Mouse (Mus musculus) intestine, postnatal 0 days (tissue): ENCODE results near the gene Arhgef18. TPM values are rescaled to one million over a fixed set of nuclear protein-coding genes. Genes with fewer than 3 reads are reported as not detected.

Source experiments
- ATAC-seq: fragments of 200-750 bp; cut with Nextera tagmentation; 2 replicates; pipeline ENCODE4 v1.8.0; 2017; ENCODE audit warnings: mild to moderate bottlenecking, moderate TSS enrichment, moderate library complexity
- H3K27ac ChIP-seq: fragments of 300-500 bp; sonication (generic); 2 replicates; pipeline ENCODE4 v1.5.1; 2014; ENCODE audit warnings: mild to moderate bottlenecking, low read depth, low read length, moderate library complexity
- H3K27me3 ChIP-seq: fragments of 300-500 bp; sonication (generic); replicated peaks from 2 replicates; pipeline ENCODE4 v1.6.1; 2014; ENCODE audit warnings: low read length, mixed read lengths; ENCODE audit not compliant: control insufficient read depth, insufficient read depth
- H3K36me3 ChIP-seq: fragments of 300-500 bp; sonication (generic); 2 replicates; pipeline ENCODE4 v1.6.1; 2014; ENCODE audit warnings: mild to moderate bottlenecking, moderate library complexity; ENCODE audit not compliant: control insufficient read depth, insufficient read depth
- H3K4me1 ChIP-seq: fragments of 300-500 bp; sonication (generic); replicated peaks from 2 replicates; pipeline ENCODE4 v1.6.1; 2014; ENCODE audit warnings: antibody characterized with exemption, low read length, mixed read lengths; ENCODE audit not compliant: control insufficient read depth, insufficient read depth
- H3K4me2 ChIP-seq: fragments of 300-500 bp; sonication (generic); replicated peaks from 2 replicates; pipeline ENCODE4 v1.6.1; 2014; ENCODE audit warnings: low read depth, mild to moderate bottlenecking, moderate library complexity
- H3K4me3 ChIP-seq: fragments of 300-500 bp; sonication (generic); 2 replicates; pipeline ENCODE4 v1.5.1; 2014; ENCODE audit warnings: low read depth, low read length
- H3K9ac ChIP-seq: fragments of 300-500 bp; sonication (generic); 2 replicates; pipeline ENCODE4 v1.6.1; 2014; ENCODE audit warnings: mild to moderate bottlenecking, low read depth, low read length
- H3K9me3 ChIP-seq: fragments of 300-500 bp; sonication (generic); 2 replicates; pipeline ENCODE4 v1.6.1; 2016; ENCODE audit warnings: mixed run types; ENCODE audit not compliant: control insufficient read depth
- CTCF ChIP-seq: sonication (generic); IDR thresholded peaks from 2 replicates; pipeline ENCODE4 v1.5.1; 2016; ENCODE audit warnings: low read depth, mild to moderate bottlenecking, control low read depth, antibody characterized with exemption, moderate library complexity
- WGBS: fragments of 180-500 bp; shearing (Covaris S2); extraction: QIAGEN DNeasy Blood & Tissue Kit; methylation state at CpG from one replicate; pipeline ENCODE4 v1.1.7; 2014; 5-methylcytosine and 5-hydroxymethylcytosine counted together
- polyA plus RNA-seq: library from polyadenylated mRNA; unstranded; fragments of >200 nt; fragmentation: Nextera tagmentation; extraction: Ambion mirVana; gene quantifications from 2 replicates; pipeline ENCODE4 v1.2.1, GENCODE M21; 2015

Gene Arhgef18
- polyA plus RNA-seq, 1 experiment from 2014 or later = 4.5 TPM

DNA sequence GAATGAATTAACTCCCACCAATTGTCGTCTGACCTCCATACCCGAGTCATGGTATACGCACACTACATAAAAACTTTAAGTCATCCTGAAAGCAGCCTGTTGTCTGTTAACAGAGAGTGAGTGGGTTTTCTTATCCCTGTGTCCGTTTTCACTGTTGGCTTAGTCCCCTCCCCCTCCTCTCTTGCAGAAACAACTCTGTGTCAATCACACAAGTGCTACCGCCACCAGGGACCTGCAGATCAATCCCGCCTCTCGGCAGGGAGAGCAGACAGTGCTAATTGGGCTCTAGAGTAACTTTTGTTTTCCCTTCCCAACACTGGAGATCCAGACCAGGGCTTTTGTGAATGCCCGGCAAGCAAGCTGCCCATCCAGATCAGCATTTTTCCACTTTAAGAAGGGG lies 24.6 kb downstream of the Arhgef18 start:
- Histone ChIP-seq H3K27ac (peak overlapping the region; percentile 21; the same call in 1 of the 2 replicates), H3K27me3 (no peaks in the 10 kb centered on the region), H3K36me3 (no peaks in the 10 kb centered on the region), H3K4me2 (peak overlapping the region; percentile 41), H3K4me1 (peaks cover 23% of the 10 kb centered on the region), H3K4me3 (no peak overlapping the region), H3K9me3 (no peaks in the 10 kb centered on the region), H3K9ac (no peak overlapping the region)
- ATAC-seq = no peak; the same call in 1 of the 2 replicates
- no peak for TF ChIP-seq CTCF
- 23% methylated on average over 8 of the region's 8 CpGs for WGBS

DNA sequence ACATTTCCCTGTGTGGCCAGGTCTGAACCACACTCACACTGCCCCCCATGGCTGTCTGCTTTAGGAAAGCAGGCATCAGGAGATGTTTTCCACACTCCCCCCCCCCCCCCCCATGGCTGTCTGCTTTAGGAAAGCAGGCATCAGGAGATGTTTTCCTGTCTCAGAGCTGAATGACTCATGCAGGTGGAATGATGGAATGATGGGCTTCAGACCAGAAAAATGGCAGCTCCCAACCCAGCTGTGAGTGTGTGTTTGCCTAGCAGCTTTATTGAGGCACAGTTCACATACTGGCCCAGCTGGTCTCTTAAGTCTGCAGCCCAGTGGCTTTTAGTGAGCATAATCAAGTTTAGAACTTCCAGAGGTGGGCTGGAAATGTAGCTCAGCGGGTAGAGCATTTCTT lies 25.3 kb downstream of the Arhgef18 start:
- Histone ChIP-seq H3K27ac (no peak overlapping the region), H3K4me3 (no peak overlapping the region), H3K4me1 (peaks cover 18% of the 10 kb centered on the region), H3K4me2 (no peak overlapping the region; the same call in 1 of the 2 replicates), H3K9me3 (no peaks in the 10 kb centered on the region), H3K27me3 (no peaks in the 10 kb centered on the region), H3K9ac (no peak overlapping the region), H3K36me3 (no peaks in the 10 kb centered on the region)
- TF ChIP-seq CTCF = no peak
- WGBS = 57% methylated on average over 1 of the region's 1 CpGs
- peak; percentile 37; the same call in 1 of the 2 replicates for ATAC-seq

DNA sequence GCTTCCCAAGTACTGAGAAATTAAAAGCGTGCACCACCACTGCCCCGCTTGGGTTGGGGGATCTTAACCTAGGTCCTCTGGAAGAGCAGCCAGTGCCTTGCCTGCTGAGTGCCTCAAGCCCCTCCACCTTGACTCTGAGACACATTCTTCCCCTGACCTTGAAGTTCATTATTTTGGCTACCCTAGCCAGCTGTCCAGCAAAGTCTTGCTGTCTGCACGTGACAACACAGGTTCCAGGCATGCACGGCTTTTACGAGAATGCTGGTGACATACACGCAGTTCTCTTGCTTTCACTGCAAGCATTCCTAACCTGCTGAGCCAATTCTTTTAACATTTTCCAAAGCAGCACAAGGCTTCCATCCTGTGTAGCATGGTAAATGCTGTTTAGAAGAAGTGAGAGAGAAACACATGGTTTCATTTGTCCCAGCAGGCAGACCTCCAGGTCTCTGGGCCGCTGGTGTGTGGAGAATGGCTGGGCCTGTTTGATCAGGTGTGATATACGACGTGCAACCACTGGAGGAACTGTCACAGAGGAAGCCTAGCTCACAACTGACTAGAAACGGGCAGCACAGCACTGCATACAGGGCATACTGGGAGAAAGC lies 27.4 kb downstream of the Arhgef18 start:
- no peak for ATAC-seq
- H3K4me2 ChIP-seq = no peak overlapping the region
- no peaks in the 10 kb centered on the region for H3K27me3 ChIP-seq
- H3K36me3 ChIP-seq = no peaks in the 10 kb centered on the region
- H3K4me3 ChIP-seq = no peak overlapping the region
- H3K9ac ChIP-seq = no peak overlapping the region
- peaks cover 10% of the 10 kb centered on the region; the same call in 1 of the 2 replicates for H3K4me1 ChIP-seq
- WGBS = 74% methylated on average over 10 of the region's 10 CpGs
- H3K9me3 ChIP-seq = no peaks in the 10 kb centered on the region
- no peak for TF ChIP-seq CTCF
- H3K27ac ChIP-seq = no peak overlapping the region

DNA sequence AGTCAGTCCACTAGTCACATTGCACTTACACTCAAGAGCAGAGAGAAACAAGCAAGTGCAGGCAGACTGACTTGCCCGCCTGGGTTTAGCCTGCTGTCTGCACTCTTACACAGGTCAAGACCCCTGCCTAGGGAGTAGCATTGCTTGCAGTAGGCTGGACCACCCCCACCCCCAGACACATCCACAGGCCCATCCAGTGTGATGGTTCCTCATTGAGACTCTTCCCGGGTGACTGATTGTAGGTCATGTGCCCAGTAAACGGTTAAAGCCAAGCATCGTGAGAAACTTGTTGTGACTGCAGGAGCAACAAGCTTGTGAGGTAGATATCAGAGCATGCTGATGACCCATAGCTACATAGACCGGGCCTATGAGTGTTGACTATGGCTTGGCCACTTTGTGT lies 28.7 kb downstream of the Arhgef18 start:
- Histone ChIP-seq H3K4me2 (no peak overlapping the region), H3K36me3 (no peaks in the 10 kb centered on the region), H3K4me3 (no peak overlapping the region), H3K27ac (no peak overlapping the region), H3K27me3 (no peaks in the 10 kb centered on the region), H3K9me3 (no peaks in the 10 kb centered on the region), H3K4me1 (peaks cover 8% of the 10 kb centered on the region; the same call in 1 of the 2 replicates), H3K9ac (no peak overlapping the region)
- TF ChIP-seq CTCF = no peak
- ATAC-seq = no peak
- WGBS = 76% methylated on average over 5 of the region's 5 CpGs

DNA sequence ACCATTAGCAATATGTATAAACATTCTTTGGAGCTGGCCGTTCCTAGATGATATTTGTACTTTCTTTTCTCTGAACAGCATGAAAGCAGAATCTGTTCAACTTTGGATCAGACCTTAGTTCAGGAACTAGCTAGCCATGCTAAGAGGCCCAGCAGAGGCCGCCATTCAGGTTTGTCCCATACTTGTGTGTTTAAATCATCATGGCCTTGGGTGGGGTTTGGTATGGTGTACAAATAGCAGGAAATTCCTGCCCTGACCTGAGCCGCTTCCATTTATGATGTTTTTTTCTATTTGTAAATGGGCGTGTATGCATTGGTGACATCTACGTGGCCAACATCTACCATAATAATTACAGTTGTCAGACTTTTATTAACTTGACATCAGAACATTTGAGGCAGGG lies 32.4 kb downstream of the Arhgef18 start:
- Histone ChIP-seq H3K4me2 (no peak overlapping the region), H3K27ac (no peak overlapping the region), H3K4me3 (no peak overlapping the region), H3K9ac (no peak overlapping the region), H3K27me3 (no peaks in the 10 kb centered on the region), H3K4me1 (no peaks in the 10 kb centered on the region), H3K36me3 (peaks cover 24% of the 10 kb centered on the region), H3K9me3 (no peaks in the 10 kb centered on the region)
- peak; percentile 27 for TF ChIP-seq CTCF
- peak; percentile 32 for ATAC-seq
- WGBS = 40% methylated on average over 5 of the region's 5 CpGs

DNA sequence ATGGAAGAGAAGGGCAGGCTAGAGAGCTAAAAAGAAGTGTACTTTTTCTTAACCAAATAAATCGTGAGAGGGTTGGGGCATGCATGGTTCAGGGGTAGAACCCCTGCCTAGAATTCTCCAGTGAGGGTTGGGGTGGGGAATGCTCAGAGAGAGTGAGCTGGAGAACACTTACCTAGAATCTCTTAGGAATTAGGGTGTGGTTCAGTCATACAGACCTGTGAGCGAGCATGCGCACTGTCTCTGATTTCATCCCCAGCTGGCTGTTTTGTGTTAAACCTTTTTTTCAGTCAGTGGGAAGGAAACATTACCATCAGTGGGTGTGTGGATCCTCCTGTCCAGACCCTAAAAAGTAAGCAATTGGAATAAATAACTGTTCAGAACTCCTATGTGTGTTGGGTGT lies 33.4 kb downstream of the Arhgef18 start:
- H3K9me3 ChIP-seq = no peaks in the 10 kb centered on the region
- H3K4me3 ChIP-seq = no peak overlapping the region
- 78% methylated on average over 3 of the region's 3 CpGs for WGBS
- ATAC-seq = no peak
- no peaks in the 10 kb centered on the region for H3K27me3 ChIP-seq
- peaks cover 30% of the 10 kb centered on the region for H3K36me3 ChIP-seq
- TF ChIP-seq CTCF = no peak
- no peak overlapping the region for H3K4me2 ChIP-seq
- no peaks in the 10 kb centered on the region for H3K4me1 ChIP-seq
- H3K27ac ChIP-seq = no peak overlapping the region
- no peak overlapping the region for H3K9ac ChIP-seq
